34 mouse cellular contexts compared by ENCODE assay signal in genomic region chr17:56096883-56097282, GRCm38 (mm10). TPM values are rescaled to one million over a fixed set of nuclear protein-coding genes. Genes with fewer than 3 reads are reported as not detected.
"Had no signal": no experiment of that assay in that cellular context is flagged by ENCODE, and none has a peak within 500 bp of the region (broad histone marks: within the 10 kb centered on the region; RNA-seq: fewer than 3 reads in every experiment).

No protein-coding gene starts in this region.

- H3K9me3 ChIP-seq: limb, embryonic 13.5 days; limb, embryonic 15.5 days; liver, embryonic 12.5 days; liver, embryonic 13.5 days; liver, embryonic 15.5 days; lung, embryonic 15.5 days; megakaryocyte, embryonic 14.5 days; midbrain, embryonic 10.5 days; midbrain, embryonic 12.5 days; midbrain, embryonic 13.5 days; midbrain, embryonic 15.5 days; neural tube, embryonic 12.5 days had no signal

- DNase-seq: left cerebral cortex, postnatal 4 days; liver; liver, embryonic 13.5 days; liver, postnatal 0 days; lung, adult 18-20 months; lung, adult 2 months; lung, embryonic 14.5 days; lung, postnatal 10 days; lung, postnatal 14 days; lung, postnatal 36 days; lung, postnatal 4 days; midbrain, embryonic 14.5 days had no signal

- H3K4me1 ChIP-seq: limb, embryonic 13.5 days; limb, embryonic 15.5 days; liver, embryonic 12.5 days; liver, embryonic 13.5 days; liver, embryonic 15.5 days; lung, embryonic 15.5 days; midbrain, embryonic 10.5 days; midbrain, embryonic 12.5 days; midbrain, embryonic 13.5 days; midbrain, embryonic 15.5 days; neural tube, embryonic 12.5 days had no signal

- H3K27me3 ChIP-seq: limb, embryonic 13.5 days; limb, embryonic 15.5 days; liver, embryonic 12.5 days; liver, embryonic 13.5 days; liver, embryonic 15.5 days; lung, embryonic 15.5 days; megakaryocyte, embryonic 14.5 days; midbrain, embryonic 12.5 days; midbrain, embryonic 13.5 days; midbrain, embryonic 15.5 days; neural tube, embryonic 12.5 days had no signal

- H3K27ac ChIP-seq: limb, embryonic 13.5 days; limb, embryonic 15.5 days; liver, embryonic 12.5 days; liver, embryonic 13.5 days; liver, embryonic 14.5 days; liver, embryonic 15.5 days; lung, embryonic 15.5 days; macrophage; midbrain, embryonic 10.5 days; midbrain, embryonic 12.5 days; midbrain, embryonic 13.5 days; midbrain, embryonic 15.5 days; neural tube, embryonic 12.5 days had no signal

- ATAC-seq: liver, embryonic 12.5 days; liver, postnatal 0 days; lung, postnatal 0 days; midbrain, embryonic 13.5 days; midbrain, embryonic 15.5 days; midbrain, embryonic 16.5 days had no signal

- H3K9ac ChIP-seq: limb, embryonic 13.5 days; limb, embryonic 15.5 days; liver, embryonic 12.5 days; liver, embryonic 13.5 days; liver, embryonic 14.5 days; liver, embryonic 15.5 days; liver, postnatal 0 days; lung, embryonic 14.5 days; lung, embryonic 15.5 days; midbrain, embryonic 12.5 days; midbrain, embryonic 13.5 days; midbrain, embryonic 15.5 days; neural tube, embryonic 12.5 days had no signal

- H3K4me3 ChIP-seq: limb, embryonic 13.5 days; limb, embryonic 15.5 days; liver, embryonic 12.5 days; liver, embryonic 13.5 days; liver, embryonic 15.5 days; lung, embryonic 15.5 days; megakaryocyte, embryonic 14.5 days; midbrain, embryonic 10.5 days; midbrain, embryonic 12.5 days; midbrain, embryonic 13.5 days; midbrain, embryonic 15.5 days; myocyte; neural tube, embryonic 12.5 days had no signal

- H3K4me2 ChIP-seq: limb, embryonic 13.5 days; limb, embryonic 15.5 days; liver, embryonic 11.5 days; liver, embryonic 12.5 days; liver, embryonic 13.5 days; liver, embryonic 15.5 days; lung, embryonic 14.5 days; lung, embryonic 15.5 days; midbrain, embryonic 11.5 days; midbrain, embryonic 12.5 days; midbrain, embryonic 13.5 days; midbrain, embryonic 15.5 days; neural tube, embryonic 12.5 days had no signal

RNA-seq across cellular contexts. Expression of gene Plin4, which starts 12.7 kb away (rescaled TPM):
- total RNA-seq: megakaryocyte progenitor cell, adult 5-6 weeks; megakaryocyte-erythroid progenitor cell, adult 5-6 weeks; monocyte, adult 5-6 weeks had no signal
- polyA plus RNA-seq: liver, embryonic 13.5 days; macrophage had no signal

RNA-seq across cellular contexts. Expression of gene Plin5, which starts 20.5 kb away (rescaled TPM):
- total RNA-seq: megakaryocyte progenitor cell, adult 5-6 weeks; megakaryocyte-erythroid progenitor cell, adult 5-6 weeks; monocyte, adult 5-6 weeks had no signal
- polyA plus RNA-seq: limb, embryonic 13.5 days; macrophage had no signal

RNA-seq across cellular contexts. Expression of gene Lrg1, which starts 24.9 kb away (rescaled TPM):
- total RNA-seq: left cerebral cortex, postnatal 4 days; monocyte, adult 5-6 weeks had no signal
- polyA plus RNA-seq: midbrain, embryonic 10.5 days; midbrain, embryonic 11.5 days; neural tube, embryonic 11.5 days; neural tube, embryonic 12.5 days had no signal
